Mouse (Mus musculus): ENCODE measurements around the gene Tmem117.

Gene Tmem117

DNA sequence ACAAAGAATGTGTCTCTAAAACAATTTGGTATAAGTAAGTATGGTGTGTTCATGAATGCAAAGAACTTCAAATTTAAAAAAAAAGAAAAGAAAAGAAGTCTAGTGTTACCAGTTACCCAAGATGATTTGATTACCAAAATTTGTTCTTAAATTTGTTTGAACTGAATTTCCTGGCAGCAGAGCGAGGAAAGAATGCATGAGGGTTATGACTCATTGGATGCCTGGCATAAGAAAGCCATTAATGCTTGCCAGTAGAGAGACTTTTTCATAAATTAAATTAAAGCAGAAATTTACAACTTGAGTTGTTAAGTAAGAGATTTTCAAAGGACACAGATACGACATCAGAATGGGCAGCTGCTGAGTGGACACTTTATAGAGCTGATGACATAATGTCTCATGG lies 515.1 kb downstream of the Tmem117 start:
- DNase-seq (ENCODE audit: low spot score) = no peak

DNA sequence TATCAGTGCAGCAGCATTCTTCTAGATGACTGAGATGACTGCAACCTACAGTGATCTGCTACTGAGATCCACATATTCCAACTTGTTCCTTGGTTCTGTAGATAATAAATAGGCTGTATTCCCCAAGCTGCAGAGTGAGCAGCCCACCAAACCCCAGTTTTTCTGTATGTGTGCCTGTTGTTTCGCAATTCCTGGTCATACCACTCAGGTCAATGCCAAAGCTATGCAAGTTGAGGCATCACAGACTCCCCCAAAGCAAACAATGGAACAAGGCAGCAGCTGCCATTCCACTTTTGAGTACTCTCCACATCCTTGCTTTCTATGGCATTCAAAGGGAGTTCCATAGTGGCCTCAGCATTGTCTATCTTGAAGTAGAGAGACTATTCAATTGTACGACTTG lies 516.1 kb downstream of the Tmem117 start:
- DNase-seq (ENCODE audit: low spot score) = no peak
